Mouse (Mus musculus): ENCODE data around the gene Apbb2. TPM values are rescaled to one million over a fixed set of nuclear protein-coding genes. Genes with fewer than 3 reads are reported as not detected.
A peak's percentile ranks its signal among the peaks of the same experiment; 100 is the strongest.

Apbb2 gene
- polyA plus RNA-seq, 1 experiment: 36.1 TPM

DNA sequence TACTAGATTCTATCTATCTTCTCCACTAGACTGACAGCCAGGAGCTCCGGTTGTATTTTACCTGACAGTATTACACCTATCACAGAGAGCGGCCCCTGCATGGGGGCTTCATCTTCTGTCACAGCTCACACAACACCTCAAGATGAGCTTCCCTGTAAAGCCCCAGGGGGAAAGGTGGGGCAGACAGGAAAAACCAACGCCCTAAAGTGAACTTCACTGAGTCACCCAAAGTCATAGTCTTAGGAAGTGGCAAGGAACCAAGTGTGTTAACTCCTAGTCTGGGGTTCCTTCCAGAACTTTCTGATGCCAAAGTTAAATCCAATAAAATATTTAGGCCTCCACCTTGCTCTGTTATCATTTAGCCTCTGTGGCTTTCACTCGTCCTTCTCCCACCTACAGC is 39.5 kb downstream of the Apbb2 start:
- H3K4me3 ChIP-seq (replicated peaks; ENCODE audit: insufficient read depth, low read depth, low read length): no peak overlapping the region
- no peaks in the 10 kb centered on the region for H3K27me3 ChIP-seq (ENCODE audit: control insufficient read depth, insufficient read depth, low read length)
- TF ChIP-seq CTCF (IDR thresholded peaks at IDR 0.05; ENCODE audit: borderline replicate concordance, insufficient read depth, low read depth, low read length) (no peak), POLR2A (IDR thresholded peaks at IDR 0.05; ENCODE audit: borderline replicate concordance, insufficient read depth, low read length) (no peak)
- H3K27ac ChIP-seq (ENCODE audit: insufficient read depth, low read length): no peak overlapping the region
- WGBS: 78% methylated on average over 4 of the region's 4 CpGs
- no peak for DNase-seq
- H3K4me1 ChIP-seq (ENCODE audit: control insufficient read depth, insufficient read depth, low read length): peaks cover 3% of the 10 kb centered on the region

DNA sequence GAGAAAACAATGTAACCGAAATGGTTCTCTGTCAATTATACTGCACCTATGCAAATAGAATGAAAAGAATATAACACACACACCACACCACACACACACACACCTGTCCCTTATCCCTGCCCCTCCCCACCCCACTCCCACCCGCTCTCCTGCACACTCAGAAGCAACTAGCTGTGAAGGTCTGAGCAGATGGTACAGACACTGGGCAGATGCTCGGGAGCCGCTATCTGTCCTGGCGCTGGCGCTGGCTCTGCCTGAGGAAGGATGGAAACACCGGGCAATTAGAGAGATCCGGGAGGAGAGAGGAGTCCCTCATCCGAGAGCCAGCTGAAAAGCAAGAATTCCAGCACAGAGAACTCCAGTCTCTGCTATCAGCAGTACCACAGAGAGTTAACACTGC is 42.3 kb downstream of the Apbb2 start:
- TF ChIP-seq CTCF (IDR thresholded peaks at IDR 0.05; ENCODE audit: borderline replicate concordance, insufficient read depth, low read depth, low read length): no peak
- TF ChIP-seq POLR2A (IDR thresholded peaks at IDR 0.05; ENCODE audit: borderline replicate concordance, insufficient read depth, low read length): no peak
- WGBS: 26% methylated on average over 9 of the region's 9 CpGs
- DNase-seq: peak; percentile 29 to 39
- Histone ChIP-seq H3K27me3 (ENCODE audit: control insufficient read depth, insufficient read depth, low read length) (no peaks in the 10 kb centered on the region), H3K27ac (ENCODE audit: insufficient read depth, low read length) (no peak overlapping the region), H3K4me3 (replicated peaks; ENCODE audit: insufficient read depth, low read depth, low read length) (no peak overlapping the region), H3K4me1 (ENCODE audit: control insufficient read depth, insufficient read depth, low read length) (peaks cover 10% of the 10 kb centered on the region)

DNA sequence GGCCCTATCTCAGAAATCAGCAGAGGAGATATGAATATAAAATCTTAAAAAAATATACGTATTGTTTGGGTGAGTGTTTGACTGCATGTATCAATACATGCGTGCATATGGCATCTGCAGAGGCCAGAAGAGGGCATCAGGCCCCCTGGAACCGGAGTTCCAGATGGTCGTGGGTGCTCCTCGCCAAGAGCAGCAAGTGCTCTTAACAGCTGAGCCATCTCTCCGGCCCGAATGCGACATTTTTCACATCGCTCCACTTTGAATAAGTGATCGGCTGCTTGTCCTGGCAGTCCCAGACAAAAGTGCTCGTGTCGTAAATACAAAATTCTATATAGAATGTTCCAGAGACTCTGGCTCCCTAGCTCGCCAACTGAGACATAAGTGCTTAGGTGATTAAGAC is 43.4 kb downstream of the Apbb2 start:
- peak; percentile 36 to 37 for DNase-seq
- Histone ChIP-seq H3K27me3 (ENCODE audit: control insufficient read depth, insufficient read depth, low read length) (no peaks in the 10 kb centered on the region), H3K4me1 (ENCODE audit: control insufficient read depth, insufficient read depth, low read length) (peaks cover 10% of the 10 kb centered on the region), H3K27ac (ENCODE audit: insufficient read depth, low read length) (no peak overlapping the region), H3K4me3 (replicated peaks; ENCODE audit: insufficient read depth, low read depth, low read length) (no peak overlapping the region)
- 30% methylated on average over 13 of the region's 13 CpGs for WGBS
- TF ChIP-seq POLR2A (IDR thresholded peaks at IDR 0.05; ENCODE audit: borderline replicate concordance, insufficient read depth, low read length) (no peak), CTCF (IDR thresholded peaks at IDR 0.05; ENCODE audit: borderline replicate concordance, insufficient read depth, low read depth, low read length) (no peak)

DNA sequence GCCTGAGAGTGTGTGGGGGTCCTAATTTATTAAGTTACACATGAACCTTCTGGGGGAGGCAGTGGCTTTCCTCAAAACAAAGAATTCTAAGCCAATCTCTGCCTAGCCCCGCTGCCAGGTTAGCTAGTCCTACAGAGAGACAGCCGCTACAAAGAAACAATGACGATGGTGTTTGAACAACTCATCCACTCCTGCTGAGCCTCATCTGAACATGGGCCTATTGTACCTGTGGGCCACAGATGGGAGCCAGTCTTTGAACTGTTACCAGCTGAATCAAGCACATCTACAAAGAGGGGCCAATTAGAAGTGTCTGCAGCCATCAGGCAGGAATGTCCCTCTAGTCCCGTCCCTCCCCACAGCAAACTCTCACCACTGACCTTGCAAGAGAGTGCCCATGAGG is 45.3 kb downstream of the Apbb2 start:
- no peak for TF ChIP-seq CTCF (IDR thresholded peaks at IDR 0.05; ENCODE audit: borderline replicate concordance, insufficient read depth, low read depth, low read length)
- TF ChIP-seq POLR2A (IDR thresholded peaks at IDR 0.05; ENCODE audit: borderline replicate concordance, insufficient read depth, low read length): no peak
- 30% methylated on average over 4 of the region's 4 CpGs for WGBS
- Histone ChIP-seq H3K27ac (ENCODE audit: insufficient read depth, low read length) (no peak overlapping the region), H3K4me1 (ENCODE audit: control insufficient read depth, insufficient read depth, low read length) (peaks cover 12% of the 10 kb centered on the region), H3K27me3 (ENCODE audit: control insufficient read depth, insufficient read depth, low read length) (no peaks in the 10 kb centered on the region), H3K4me3 (replicated peaks; ENCODE audit: insufficient read depth, low read depth, low read length) (no peak overlapping the region)
- DNase-seq: peak; percentile 32 to 51

DNA sequence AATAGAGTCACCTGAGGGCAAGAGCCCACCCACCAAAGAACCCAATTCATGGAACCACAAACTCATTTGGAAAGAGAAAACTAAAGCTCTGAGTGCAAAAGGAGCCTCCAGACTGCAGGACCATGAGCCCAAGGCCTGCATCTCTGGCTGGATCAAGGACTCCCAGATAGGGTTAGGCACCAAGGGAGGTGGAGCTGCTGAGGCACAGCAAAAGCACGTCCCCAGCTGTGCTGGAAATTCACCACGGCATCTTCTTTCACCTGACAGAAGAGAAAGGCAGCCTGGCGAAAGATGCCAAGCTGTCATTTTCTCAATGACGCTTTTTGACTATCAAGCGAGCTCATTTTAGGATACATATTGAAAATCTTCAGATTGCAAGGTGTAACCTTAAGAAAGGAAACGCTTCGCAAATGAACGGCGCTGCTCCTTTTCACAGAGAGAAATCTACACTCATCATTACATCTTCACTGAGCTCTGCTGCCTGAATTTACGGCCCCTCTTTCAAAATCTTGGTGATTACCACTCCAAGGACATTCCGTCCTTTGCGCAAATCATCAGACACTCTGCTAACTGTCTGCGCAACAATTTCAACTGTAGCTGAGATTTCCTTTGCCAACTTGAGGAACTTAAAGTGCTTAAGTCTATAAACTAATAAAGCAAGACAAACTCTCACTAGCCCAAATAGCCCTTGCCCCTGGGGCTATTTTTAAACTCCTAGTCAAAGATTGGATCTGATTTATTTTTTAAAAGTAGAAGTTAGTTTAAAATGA is 46.3 kb downstream of the Apbb2 start:
- DNase-seq: no peak
- H3K27ac ChIP-seq (ENCODE audit: insufficient read depth, low read length): no peak overlapping the region
- WGBS: 88% methylated on average over 13 of the region's 13 CpGs
- TF ChIP-seq POLR2A (IDR thresholded peaks at IDR 0.05; ENCODE audit: borderline replicate concordance, insufficient read depth, low read length) (no peak), CTCF (IDR thresholded peaks at IDR 0.05; ENCODE audit: borderline replicate concordance, insufficient read depth, low read depth, low read length) (no peak)
- no peak overlapping the region for H3K4me3 ChIP-seq (replicated peaks; ENCODE audit: insufficient read depth, low read depth, low read length)
- H3K4me1 ChIP-seq (ENCODE audit: control insufficient read depth, insufficient read depth, low read length): peaks cover 12% of the 10 kb centered on the region
- no peaks in the 10 kb centered on the region for H3K27me3 ChIP-seq (ENCODE audit: control insufficient read depth, insufficient read depth, low read length)

DNA sequence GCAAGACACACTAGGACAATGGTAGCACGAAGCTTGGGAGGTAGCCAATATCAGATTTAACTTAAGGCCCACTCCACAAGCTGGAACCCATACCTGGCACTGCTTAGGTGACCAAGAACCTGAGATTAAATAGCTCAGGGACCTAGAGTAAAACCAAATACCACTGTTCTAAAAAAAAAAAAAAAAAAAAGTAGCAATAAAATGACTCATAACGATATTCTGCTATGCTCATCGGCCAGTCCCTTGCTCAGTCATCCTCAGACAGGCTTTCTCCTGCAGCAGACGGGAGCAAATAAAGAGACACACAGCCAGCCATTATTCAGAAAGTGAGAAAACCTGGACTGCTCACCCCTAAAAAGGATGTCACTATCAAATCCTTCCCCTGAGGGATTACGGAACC is 47.9 kb downstream of the Apbb2 start:
- no peak for TF ChIP-seq POLR2A (IDR thresholded peaks at IDR 0.05; ENCODE audit: borderline replicate concordance, insufficient read depth, low read length)
- no peak for TF ChIP-seq CTCF (IDR thresholded peaks at IDR 0.05; ENCODE audit: borderline replicate concordance, insufficient read depth, low read depth, low read length)
- DNase-seq: no peak
- Histone ChIP-seq H3K4me1 (ENCODE audit: control insufficient read depth, insufficient read depth, low read length) (peaks cover 9% of the 10 kb centered on the region), H3K4me3 (replicated peaks; ENCODE audit: insufficient read depth, low read depth, low read length) (no peak overlapping the region), H3K27ac (ENCODE audit: insufficient read depth, low read length) (no peak overlapping the region), H3K27me3 (ENCODE audit: control insufficient read depth, insufficient read depth, low read length) (no peaks in the 10 kb centered on the region)
- 92% methylated on average over 5 of the region's 5 CpGs for WGBS

DNA sequence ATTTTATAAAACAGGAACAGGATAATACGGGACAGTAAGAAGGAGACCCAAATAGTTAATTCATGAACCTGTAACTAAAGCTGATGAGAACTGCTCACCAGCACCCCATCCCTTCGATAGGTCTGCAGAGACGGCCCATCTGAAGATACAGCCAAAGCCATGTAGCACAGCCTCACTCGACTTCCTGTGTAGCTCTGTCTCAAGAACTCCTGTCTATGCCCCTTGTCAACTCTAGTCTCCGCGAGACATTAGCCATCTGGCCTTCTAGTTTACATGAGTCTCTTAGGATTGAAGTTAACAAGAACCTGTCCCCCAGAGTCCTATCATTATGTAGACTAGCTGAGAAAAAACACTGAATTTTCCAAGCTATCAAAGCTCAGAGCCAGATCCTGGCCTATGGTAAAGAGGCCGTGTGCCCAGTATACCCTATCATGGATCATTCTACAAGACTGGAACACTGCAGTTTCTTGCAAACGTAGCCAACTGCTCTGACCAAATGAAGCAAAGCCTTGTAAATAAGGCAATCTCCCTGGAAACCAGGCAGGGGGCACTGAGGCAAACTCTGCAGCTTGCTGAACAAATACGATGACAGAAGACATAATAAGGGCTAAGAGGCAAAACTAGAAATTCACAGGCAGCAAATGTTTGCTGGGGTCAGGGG is 49.3 kb downstream of the Apbb2 start:
- 58% methylated on average over 9 of the region's 9 CpGs for WGBS
- Histone ChIP-seq H3K4me3 (replicated peaks; ENCODE audit: insufficient read depth, low read depth, low read length) (no peak overlapping the region), H3K27me3 (ENCODE audit: control insufficient read depth, insufficient read depth, low read length) (no peaks in the 10 kb centered on the region), H3K4me1 (ENCODE audit: control insufficient read depth, insufficient read depth, low read length) (peaks cover 9% of the 10 kb centered on the region), H3K27ac (ENCODE audit: insufficient read depth, low read length) (no peak overlapping the region)
- no peak for DNase-seq
- TF ChIP-seq POLR2A (IDR thresholded peaks at IDR 0.05; ENCODE audit: borderline replicate concordance, insufficient read depth, low read length): no peak

DNA sequence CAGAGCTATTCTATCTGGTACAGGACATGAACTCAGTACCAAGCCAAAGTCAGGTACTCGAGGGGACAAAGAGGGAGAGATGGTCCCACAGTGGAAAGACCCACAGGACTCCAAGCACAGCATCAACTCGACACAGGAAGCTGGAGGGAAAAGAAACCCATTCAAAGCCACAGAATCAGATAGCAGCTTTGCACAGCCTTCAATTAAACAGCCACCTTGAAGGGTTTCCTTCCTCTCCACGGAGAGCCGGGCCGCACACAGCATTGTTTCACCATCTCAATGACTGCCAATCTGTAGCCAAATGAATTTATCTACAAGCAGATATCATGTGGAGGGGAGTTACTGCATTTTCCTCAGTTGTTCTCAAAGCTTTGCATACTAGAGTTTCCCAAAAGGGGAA is 50.6 kb downstream of the Apbb2 start:
- Histone ChIP-seq H3K4me1 (ENCODE audit: control insufficient read depth, insufficient read depth, low read length) (peaks cover 3% of the 10 kb centered on the region), H3K27me3 (ENCODE audit: control insufficient read depth, insufficient read depth, low read length) (no peaks in the 10 kb centered on the region), H3K27ac (ENCODE audit: insufficient read depth, low read length) (no peak overlapping the region), H3K4me3 (replicated peaks; ENCODE audit: insufficient read depth, low read depth, low read length) (no peak overlapping the region)
- TF ChIP-seq CTCF (IDR thresholded peaks at IDR 0.05; ENCODE audit: borderline replicate concordance, insufficient read depth, low read depth, low read length) (no peak), POLR2A (IDR thresholded peaks at IDR 0.05; ENCODE audit: borderline replicate concordance, insufficient read depth, low read length) (no peak)
- DNase-seq: no peak
- 80% methylated on average over 5 of the region's 5 CpGs for WGBS
